Mouse (Mus musculus): ENCODE measurements at regions not wholly inside any gene's neighbourhood (a gene's known extent, or its start where the extent isn't known, plus 50 kb on each side); places are given as distances from the start of the nearest gene placed in this dataset.
A peak's percentile ranks its signal among the peaks of the same experiment; 100 is the strongest.

- Histone ChIP-seq H3K4me1 (ENCODE audit: insufficient read depth, low read length) (no peaks in the 10 kb centered on the region), H3K9me3 (ENCODE audit: low read length) (0 out of 2 replicates have a peak, but pooled peaks cover 2% of the 10 kb centered on the region), H3K4me3 (ENCODE audit: low read depth, low read length) (no peak overlapping the region), H3K27ac (ENCODE audit: low read depth, low read length) (no peak overlapping the region), H3K4me2 (ENCODE audit: low read depth, low read length, poor library complexity, severe bottlenecking) (no peak overlapping the region), H3K36me3 (ENCODE audit: insufficient read depth, low read length) (no peaks in the 10 kb centered on the region), H3K9ac (replicated peaks; ENCODE audit: low read length, poor library complexity, severe bottlenecking) (no peak overlapping the region), H3K27me3 (ENCODE audit: insufficient read depth, low read length) (peaks cover 24% of the 10 kb centered on the region; the same call in 1 of the 2 replicates)
- WGBS, result 70% methylated on average over 10 of the region's 10 CpGs
- no peak for TF ChIP-seq CTCF (IDR thresholded peaks at IDR 0.05)
- no peak for ATAC-seq (ENCODE audit: low FRiP score)
- no peak for DNase-seq (ENCODE audit: low spot score)
Measured at GRCm38 (mm10) chr2:172660479-172660878, 111.1 kb downstream of the Tfap2c start.

GRCm38 (mm10) chr2:172660916-172661315 is 111.5 kb downstream of the Tfap2c start:
- no peak overlapping the region for H3K27ac ChIP-seq (ENCODE audit: low read depth, low read length)
- 6% methylated on average over 7 of the region's 7 CpGs for WGBS
- no peak overlapping the region for H3K4me2 ChIP-seq (ENCODE audit: low read depth, low read length, poor library complexity, severe bottlenecking)
- no peaks in the 10 kb centered on the region for H3K36me3 ChIP-seq (ENCODE audit: insufficient read depth, low read length)
- DNase-seq (ENCODE audit: low spot score) (peak; percentile 18), ATAC-seq (ENCODE audit: low FRiP score) (no peak)
- no peak for TF ChIP-seq CTCF (IDR thresholded peaks at IDR 0.05)
- H3K4me1 ChIP-seq (ENCODE audit: insufficient read depth, low read length), result no peaks in the 10 kb centered on the region
- H3K9ac ChIP-seq (replicated peaks; ENCODE audit: low read length, poor library complexity, severe bottlenecking), result no peak overlapping the region
- H3K27me3 ChIP-seq (ENCODE audit: insufficient read depth, low read length), result peaks cover 24% of the 10 kb centered on the region; the same call in 1 of the 2 replicates
- H3K4me3 ChIP-seq (ENCODE audit: low read depth, low read length), result no peak overlapping the region
- 0 out of 2 replicates have a peak, but pooled peaks cover 2% of the 10 kb centered on the region for H3K9me3 ChIP-seq (ENCODE audit: low read length)

GRCm38 (mm10) chr2:172661418-172661980 is 112.1 kb downstream of the Tfap2c start:
- no peak for ATAC-seq (ENCODE audit: low FRiP score)
- 16% methylated on average over 15 of the region's 15 CpGs for WGBS

GRCm38 (mm10) chr2:172662165-172662564 is 112.8 kb downstream of the Tfap2c start:
- Histone ChIP-seq H3K9ac (replicated peaks; ENCODE audit: low read length, poor library complexity, severe bottlenecking) (no peak overlapping the region), H3K4me2 (ENCODE audit: low read depth, low read length, poor library complexity, severe bottlenecking) (no peak overlapping the region), H3K36me3 (ENCODE audit: insufficient read depth, low read length) (no peaks in the 10 kb centered on the region), H3K27me3 (ENCODE audit: insufficient read depth, low read length) (peaks cover 24% of the 10 kb centered on the region; the same call in 1 of the 2 replicates), H3K9me3 (ENCODE audit: low read length) (0 out of 2 replicates have a peak, but pooled peaks cover 2% of the 10 kb centered on the region), H3K4me3 (ENCODE audit: low read depth, low read length) (no peak overlapping the region), H3K4me1 (ENCODE audit: insufficient read depth, low read length) (no peaks in the 10 kb centered on the region), H3K27ac (ENCODE audit: low read depth, low read length) (no peak overlapping the region)
- DNase-seq (ENCODE audit: low spot score) (no peak), ATAC-seq (ENCODE audit: low FRiP score) (no peak)
- 70% methylated on average over 11 of the region's 11 CpGs for WGBS
- TF ChIP-seq CTCF (IDR thresholded peaks at IDR 0.05), result peak; percentile 42

More at GRCm38 (mm10) chr2:172661418-172661980, 112.1 kb downstream of the Tfap2c start:
- H3K27ac ChIP-seq (ENCODE audit: low read depth, low read length), result no peak overlapping the region
- H3K9me3 ChIP-seq (ENCODE audit: low read length), result 0 out of 2 replicates have a peak, but pooled peaks cover 2% of the 10 kb centered on the region
- no peak for TF ChIP-seq CTCF (IDR thresholded peaks at IDR 0.05)
- peaks cover 24% of the 10 kb centered on the region; the same call in 1 of the 2 replicates for H3K27me3 ChIP-seq (ENCODE audit: insufficient read depth, low read length)
- no peak overlapping the region for H3K4me3 ChIP-seq (ENCODE audit: low read depth, low read length)
- DNase-seq (ENCODE audit: low spot score), result no peak
- no peak overlapping the region for H3K9ac ChIP-seq (replicated peaks; ENCODE audit: low read length, poor library complexity, severe bottlenecking)
- no peaks in the 10 kb centered on the region for H3K4me1 ChIP-seq (ENCODE audit: insufficient read depth, low read length)
- H3K36me3 ChIP-seq (ENCODE audit: insufficient read depth, low read length), result no peaks in the 10 kb centered on the region
- no peak overlapping the region for H3K4me2 ChIP-seq (ENCODE audit: low read depth, low read length, poor library complexity, severe bottlenecking)

GRCm38 (mm10) chr2:172663681-172664080 is 114.3 kb downstream of the Tfap2c start:
- TF ChIP-seq CTCF (IDR thresholded peaks at IDR 0.05), result no peak
- no peak overlapping the region for H3K9ac ChIP-seq (replicated peaks; ENCODE audit: low read length, poor library complexity, severe bottlenecking)
- H3K4me1 ChIP-seq (ENCODE audit: insufficient read depth, low read length), result no peaks in the 10 kb centered on the region
- 0 out of 2 replicates have a peak, but pooled peaks cover 2% of the 10 kb centered on the region for H3K9me3 ChIP-seq (ENCODE audit: low read length)
- H3K36me3 ChIP-seq (ENCODE audit: insufficient read depth, low read length), result no peaks in the 10 kb centered on the region
- 13% methylated on average over 6 of the region's 6 CpGs for WGBS
- H3K4me2 ChIP-seq (ENCODE audit: low read depth, low read length, poor library complexity, severe bottlenecking), result no peak overlapping the region
- peaks cover 24% of the 10 kb centered on the region; the same call in 1 of the 2 replicates for H3K27me3 ChIP-seq (ENCODE audit: insufficient read depth, low read length)
- ATAC-seq (ENCODE audit: low FRiP score), result no peak
- no peak overlapping the region for H3K27ac ChIP-seq (ENCODE audit: low read depth, low read length)
- no peak for DNase-seq (ENCODE audit: low spot score)
- H3K4me3 ChIP-seq (ENCODE audit: low read depth, low read length), result no peak overlapping the region

- ATAC-seq (ENCODE audit: low FRiP score) (no peak), DNase-seq (ENCODE audit: low spot score) (no peak)
- Histone ChIP-seq H3K4me1 (ENCODE audit: insufficient read depth, low read length) (no peaks in the 10 kb centered on the region), H3K9me3 (ENCODE audit: low read length) (no peaks in the 10 kb centered on the region), H3K27ac (ENCODE audit: low read depth, low read length) (no peak overlapping the region), H3K4me2 (ENCODE audit: low read depth, low read length, poor library complexity, severe bottlenecking) (no peak overlapping the region), H3K27me3 (ENCODE audit: insufficient read depth, low read length) (no peaks in the 10 kb centered on the region), H3K4me3 (ENCODE audit: low read depth, low read length) (no peak overlapping the region), H3K9ac (replicated peaks; ENCODE audit: low read length, poor library complexity, severe bottlenecking) (no peak overlapping the region), H3K36me3 (ENCODE audit: insufficient read depth, low read length) (no peaks in the 10 kb centered on the region)
- WGBS, result 10% methylated on average over 2 of the region's 2 CpGs
- no peak for TF ChIP-seq CTCF (IDR thresholded peaks at IDR 0.05)
Measured at GRCm38 (mm10) chr2:172673081-172673480, 123.7 kb downstream of the Tfap2c start.

Measured in midbrain, postnatal 0 days (tissue).